Mouse (Mus musculus): ENCODE data around the gene Pias1. TPM values are rescaled to one million over a fixed set of nuclear protein-coding genes. Genes with fewer than 3 reads are reported as not detected.
"Not testable (repeated sequence)": the region's sequence is repeated elsewhere in the genome, so short reads cannot be mapped to it uniquely, and the experiment has no call there.

Pias1 gene
- polyA plus RNA-seq, 1 experiment = 5.9 TPM

- Histone ChIP-seq H3K27me3 (ENCODE audit: control insufficient read depth, insufficient read depth, insufficient read length) (no peaks in the 10 kb centered on the region), H3K4me3 (no peak overlapping the region), H3K79me2 (ENCODE audit: control insufficient read depth, insufficient read depth) (no peaks in the 10 kb centered on the region), H3ac (ENCODE audit: control insufficient read depth, insufficient read length) (no peak overlapping the region), H3K4me2 (ENCODE audit: low read depth) (no peak overlapping the region), H3K36me3 (ENCODE audit: control insufficient read depth, insufficient read depth) (no peaks in the 10 kb centered on the region)
- TF ChIP-seq MAX (IDR thresholded peaks at IDR 0.05; ENCODE audit: low read depth) (no peak), MYOG (IDR thresholded peaks at IDR 0.05; ENCODE audit: control insufficient read depth in 1 of 3, insufficient read depth in 1 of 3, insufficient read length in 2 of 3, low read depth in 2 of 3) (no peak), POLR2AphosphoS2 (IDR thresholded peaks at IDR 0.05; ENCODE audit: insufficient read length, low read depth) (no peak), REST (IDR thresholded peaks at IDR 0.05; ENCODE audit: insufficient read depth, insufficient read length) (no peak), CEBPB (IDR thresholded peaks at IDR 0.05; ENCODE audit: insufficient read depth, poor library complexity, severe bottlenecking) (no peak), TCF3 (IDR thresholded peaks at IDR 0.05; ENCODE audit: insufficient read length, low read depth) (no peak), E2F4 (IDR thresholded peaks at IDR 0.05; ENCODE audit: insufficient read depth) (no peak), TCF12 (IDR thresholded peaks at IDR 0.05; ENCODE audit: insufficient read depth, poor library complexity, severe bottlenecking) (no peak), SRF (IDR thresholded peaks at IDR 0.05; ENCODE audit: control insufficient read depth, insufficient read length, low read depth) (no peak), USF1 (IDR thresholded peaks at IDR 0.05; ENCODE audit: low read depth) (no peak), POLR2A (IDR thresholded peaks at IDR 0.05; ENCODE audit: insufficient read length, low read depth) (no peak), MYOD1 (IDR thresholded peaks at IDR 0.05; ENCODE audit: control insufficient read depth in 1 of 3, insufficient read length in 2 of 3, low read depth in 2 of 3) (no peak)
Observed at GRCm38 (mm10) chr9:62860866-62861265, 126.9 kb downstream of the Pias1 start.

GRCm38 (mm10) chr9:62860102-62860501 is 127.6 kb downstream of the Pias1 start:
- H3K4me3 ChIP-seq; H3K4me2 ChIP-seq (ENCODE audit: low read depth); H3ac ChIP-seq (ENCODE audit: control insufficient read depth, insufficient read length); H3K27me3 ChIP-seq (ENCODE audit: control insufficient read depth, insufficient read depth, insufficient read length); H3K79me2 ChIP-seq (ENCODE audit: control insufficient read depth, insufficient read depth); H3K36me3 ChIP-seq (ENCODE audit: control insufficient read depth, insufficient read depth): not testable (repeated sequence)

GRCm38 (mm10) chr9:62858266-62859019 is 129.3 kb downstream of the Pias1 start:
- H3K36me3 ChIP-seq (ENCODE audit: control insufficient read depth, insufficient read depth) = no peaks in the 10 kb centered on the region
- no peaks in the 10 kb centered on the region for H3K79me2 ChIP-seq (ENCODE audit: control insufficient read depth, insufficient read depth)
- TF ChIP-seq CEBPB (IDR thresholded peaks at IDR 0.05; ENCODE audit: insufficient read depth, poor library complexity, severe bottlenecking) = no peak
- TF ChIP-seq E2F4 (IDR thresholded peaks at IDR 0.05; ENCODE audit: insufficient read depth) = no peak
- TF ChIP-seq USF1 (IDR thresholded peaks at IDR 0.05; ENCODE audit: low read depth) = no peak
- no peak for TF ChIP-seq REST (IDR thresholded peaks at IDR 0.05; ENCODE audit: insufficient read depth, insufficient read length)
- TF ChIP-seq SRF (IDR thresholded peaks at IDR 0.05; ENCODE audit: control insufficient read depth, insufficient read length, low read depth) = no peak
- no peak for TF ChIP-seq MAX (IDR thresholded peaks at IDR 0.05; ENCODE audit: low read depth)
- TF ChIP-seq MYOD1 (IDR thresholded peaks at IDR 0.05; ENCODE audit: control insufficient read depth in 1 of 3, insufficient read length in 2 of 3, low read depth in 2 of 3) = peak in 2 of 3 experiments; percentile 91 to 96
- TF ChIP-seq POLR2AphosphoS2 (IDR thresholded peaks at IDR 0.05; ENCODE audit: insufficient read length, low read depth) = no peak
- peak; percentile 80 for TF ChIP-seq TCF12 (IDR thresholded peaks at IDR 0.05; ENCODE audit: insufficient read depth, poor library complexity, severe bottlenecking)
- TF ChIP-seq POLR2A (IDR thresholded peaks at IDR 0.05; ENCODE audit: insufficient read length, low read depth) = no peak
- peak; percentile 57 to 94 (median 91) for TF ChIP-seq MYOG (IDR thresholded peaks at IDR 0.05; ENCODE audit: control insufficient read depth in 1 of 3, insufficient read depth in 1 of 3, insufficient read length in 2 of 3, low read depth in 2 of 3)
- TF ChIP-seq TCF3 (IDR thresholded peaks at IDR 0.05; ENCODE audit: insufficient read length, low read depth) = peak; percentile 68
- H3K4me3 ChIP-seq = no peak overlapping the region
- peak overlapping the region; percentile 91 for H3K4me2 ChIP-seq (ENCODE audit: low read depth)
- H3ac ChIP-seq (ENCODE audit: control insufficient read depth, insufficient read length) = no peak overlapping the region
- no peaks in the 10 kb centered on the region for H3K27me3 ChIP-seq (ENCODE audit: control insufficient read depth, insufficient read depth, insufficient read length)

GRCm38 (mm10) chr9:62857719-62858261 is 129.9 kb downstream of the Pias1 start, which contains the start of gene Calml4:
Calml4 (plus strand) TSS chr9:62858080.
- Histone ChIP-seq H3K27me3 (ENCODE audit: control insufficient read depth, insufficient read depth, insufficient read length) (no peaks in the 10 kb centered on the region), H3K36me3 (ENCODE audit: control insufficient read depth, insufficient read depth) (no peaks in the 10 kb centered on the region), H3ac (ENCODE audit: control insufficient read depth, insufficient read length) (no peak within 1 kb of the TSS), H3K4me2 (ENCODE audit: low read depth) (peak within 1 kb of the TSS; percentile 91), H3K4me3 (no peak within 1 kb of the TSS), H3K79me2 (ENCODE audit: control insufficient read depth, insufficient read depth) (no peaks in the 10 kb centered on the region)
- TF ChIP-seq MYOD1 (IDR thresholded peaks at IDR 0.05; ENCODE audit: control insufficient read depth in 1 of 3, insufficient read length in 2 of 3, low read depth in 2 of 3) (no peak), CEBPB (IDR thresholded peaks at IDR 0.05; ENCODE audit: insufficient read depth, poor library complexity, severe bottlenecking) (no peak), TCF3 (IDR thresholded peaks at IDR 0.05; ENCODE audit: insufficient read length, low read depth) (no peak), MYOG (IDR thresholded peaks at IDR 0.05; ENCODE audit: control insufficient read depth in 1 of 3, insufficient read depth in 1 of 3, insufficient read length in 2 of 3, low read depth in 2 of 3) (no peak), TCF12 (IDR thresholded peaks at IDR 0.05; ENCODE audit: insufficient read depth, poor library complexity, severe bottlenecking) (no peak), REST (IDR thresholded peaks at IDR 0.05; ENCODE audit: insufficient read depth, insufficient read length) (no peak), POLR2AphosphoS2 (IDR thresholded peaks at IDR 0.05; ENCODE audit: insufficient read length, low read depth) (no peak), E2F4 (IDR thresholded peaks at IDR 0.05; ENCODE audit: insufficient read depth) (no peak), USF1 (IDR thresholded peaks at IDR 0.05; ENCODE audit: low read depth) (no peak), SRF (IDR thresholded peaks at IDR 0.05; ENCODE audit: control insufficient read depth, insufficient read length, low read depth) (no peak), POLR2A (IDR thresholded peaks at IDR 0.05; ENCODE audit: insufficient read length, low read depth) (no peak)
